Mouse (Mus musculus) MEL (cell line): ENCODE measurements around the gene Cyp26b1.

Source experiments
- CTCF ChIP-seq, 3 experiments: IDR thresholded peaks in 2 of 3; conservative IDR thresholded peaks in 1 of 3; 2 replicates each; pipeline ENCODE4 v1.5.1; 2011 to 2012; ENCODE audit warnings: low read length in 3 of 3, low read depth in 2 of 3, mild to moderate bottlenecking in 2 of 3, improper control_type of control experiment in 1 of 3, inconsistent platforms in 1 of 3, mixed read lengths in 1 of 3, moderate library complexity in 1 of 3; ENCODE audit not compliant: control insufficient read depth in 1 of 3, insufficient read depth in 1 of 3, poor library complexity in 1 of 3, severe bottlenecking in 1 of 3
- MAX ChIP-seq: IDR thresholded peaks from 2 replicates; pipeline ENCODE4 v1.6.1; 2011; ENCODE audit warnings: low read length, improper control_type of control experiment

DNA sequence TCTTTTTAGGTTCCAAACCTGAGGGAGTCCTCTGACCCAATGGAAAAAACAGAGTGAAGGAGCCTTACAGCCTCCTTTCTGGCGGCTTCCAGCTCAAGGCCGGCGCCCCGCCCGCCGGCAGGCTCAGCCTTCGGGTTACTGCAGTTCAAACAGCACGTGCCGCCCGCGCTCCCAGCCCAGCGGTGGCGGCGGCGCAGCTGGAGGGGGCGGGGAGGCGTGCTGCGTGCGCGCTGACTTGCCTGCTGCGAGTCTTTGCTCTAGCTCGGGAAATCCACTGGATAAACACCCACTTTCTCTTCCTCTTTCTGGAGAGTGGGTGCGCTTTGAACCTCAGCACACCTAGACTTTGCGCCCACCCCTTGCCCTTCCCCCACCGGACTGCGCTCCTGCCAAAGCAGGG is 10.3 kb downstream of the Cyp26b1 start:
- no peak; the same call in 1 of the 2 replicates for TF ChIP-seq MAX
- TF ChIP-seq CTCF (IDR thresholded peaks at IDR 0.05 in 2 of 3, conservative IDR thresholded peaks at IDR 0.05 in 1 of 3; ENCODE audit: control insufficient read depth in 1 of 3, insufficient read depth in 1 of 3, low read depth in 2 of 3, low read length in 3 of 3, poor library complexity in 1 of 3, severe bottlenecking in 1 of 3), result no peak
